Mouse (Mus musculus): ENCODE data around the gene Slc48a1. TPM values are rescaled to one million over a fixed set of nuclear protein-coding genes. Genes with fewer than 3 reads are reported as not detected.

Slc48a1 gene
- total and polyA plus RNA-seq, 2 experiments from 2014 or later = 78.8 to 152 TPM

GRCm38 (mm10) chr15:97740283-97740732 lies 38.0 kb upstream of the Slc48a1 start:
- Histone ChIP-seq H3K4me3 (ENCODE audit: low read depth, low read length) (no peak overlapping the region), H3K4me2 (ENCODE audit: low read depth, low read length, poor library complexity, severe bottlenecking) (no peak overlapping the region), H3K9me3 (ENCODE audit: low read length) (no peaks in the 10 kb centered on the region), H3K4me1 (ENCODE audit: insufficient read depth, low read length) (no peaks in the 10 kb centered on the region), H3K27me3 (ENCODE audit: insufficient read depth, low read length) (no peaks in the 10 kb centered on the region), H3K9ac (replicated peaks; ENCODE audit: low read length, poor library complexity, severe bottlenecking) (no peak overlapping the region), H3K36me3 (ENCODE audit: insufficient read depth, low read length) (peaks cover 6% of the 10 kb centered on the region; the same call in 1 of the 2 replicates), H3K27ac (ENCODE audit: low read depth, low read length) (no peak overlapping the region)
- no peak for ATAC-seq (ENCODE audit: low FRiP score)
- WGBS = 82% methylated on average over 9 of the region's 9 CpGs
- TF ChIP-seq CTCF (IDR thresholded peaks at IDR 0.05) = no peak
- DNase-seq (ENCODE audit: low spot score) = no peak

- no peaks in the 10 kb centered on the region for H3K9me3 ChIP-seq (ENCODE audit: low read length)
- H3K4me3 ChIP-seq (ENCODE audit: low read depth, low read length) = no peak overlapping the region
- H3K27ac ChIP-seq (ENCODE audit: low read depth, low read length) = no peak overlapping the region
- H3K9ac ChIP-seq (replicated peaks; ENCODE audit: low read length, poor library complexity, severe bottlenecking) = no peak overlapping the region
- H3K27me3 ChIP-seq (ENCODE audit: insufficient read depth, low read length) = 0 out of 2 replicates have a peak, but pooled peaks cover 4% of the 10 kb centered on the region
- DNase-seq (ENCODE audit: low spot score) (no peak), ATAC-seq (ENCODE audit: low FRiP score) (no peak)
- peaks cover 8% of the 10 kb centered on the region for H3K36me3 ChIP-seq (ENCODE audit: insufficient read depth, low read length)
- H3K4me2 ChIP-seq (ENCODE audit: low read depth, low read length, poor library complexity, severe bottlenecking) = no peak overlapping the region
- H3K4me1 ChIP-seq (ENCODE audit: insufficient read depth, low read length) = no peaks in the 10 kb centered on the region
- no peak for TF ChIP-seq CTCF (IDR thresholded peaks at IDR 0.05)
- WGBS = 81% methylated on average over 12 of the region's 12 CpGs
Measured at GRCm38 (mm10) chr15:97741662-97742061, 36.7 kb upstream of the Slc48a1 start.

GRCm38 (mm10) chr15:97742074-97742473 lies 36.2 kb upstream of the Slc48a1 start:
- Histone ChIP-seq H3K27ac (ENCODE audit: low read depth, low read length) (no peak overlapping the region), H3K4me1 (ENCODE audit: insufficient read depth, low read length) (no peaks in the 10 kb centered on the region), H3K4me3 (ENCODE audit: low read depth, low read length) (no peak overlapping the region), H3K36me3 (ENCODE audit: insufficient read depth, low read length) (peaks cover 12% of the 10 kb centered on the region), H3K27me3 (ENCODE audit: insufficient read depth, low read length) (0 out of 2 replicates have a peak, but pooled peaks cover 4% of the 10 kb centered on the region), H3K4me2 (ENCODE audit: low read depth, low read length, poor library complexity, severe bottlenecking) (no peak overlapping the region), H3K9me3 (ENCODE audit: low read length) (no peaks in the 10 kb centered on the region), H3K9ac (replicated peaks; ENCODE audit: low read length, poor library complexity, severe bottlenecking) (no peak overlapping the region)
- DNase-seq (ENCODE audit: low spot score) = no peak
- ATAC-seq (ENCODE audit: low FRiP score) = no peak
- no peak for TF ChIP-seq CTCF (IDR thresholded peaks at IDR 0.05)
- WGBS = 45% methylated on average over 7 of the region's 7 CpGs

GRCm38 (mm10) chr15:97742600-97742999 lies 35.7 kb upstream of the Slc48a1 start:
- Histone ChIP-seq H3K36me3 (ENCODE audit: insufficient read depth, low read length) (peaks cover 12% of the 10 kb centered on the region), H3K4me1 (ENCODE audit: insufficient read depth, low read length) (no peaks in the 10 kb centered on the region), H3K9me3 (ENCODE audit: low read length) (no peaks in the 10 kb centered on the region), H3K27ac (ENCODE audit: low read depth, low read length) (no peak overlapping the region), H3K9ac (replicated peaks; ENCODE audit: low read length, poor library complexity, severe bottlenecking) (no peak overlapping the region), H3K4me2 (ENCODE audit: low read depth, low read length, poor library complexity, severe bottlenecking) (no peak overlapping the region), H3K4me3 (ENCODE audit: low read depth, low read length) (no peak overlapping the region), H3K27me3 (ENCODE audit: insufficient read depth, low read length) (0 out of 2 replicates have a peak, but pooled peaks cover 4% of the 10 kb centered on the region)
- ATAC-seq (ENCODE audit: low FRiP score) (no peak), DNase-seq (ENCODE audit: low spot score) (no peak)
- WGBS = 34% methylated on average over 4 of the region's 4 CpGs
- TF ChIP-seq CTCF (IDR thresholded peaks at IDR 0.05) = no peak

GRCm38 (mm10) chr15:97743210-97743609 lies 35.1 kb upstream of the Slc48a1 start:
- no peak for TF ChIP-seq CTCF (IDR thresholded peaks at IDR 0.05)
- Histone ChIP-seq H3K4me3 (ENCODE audit: low read depth, low read length) (no peak overlapping the region), H3K4me1 (ENCODE audit: insufficient read depth, low read length) (no peaks in the 10 kb centered on the region), H3K9ac (replicated peaks; ENCODE audit: low read length, poor library complexity, severe bottlenecking) (no peak overlapping the region), H3K4me2 (ENCODE audit: low read depth, low read length, poor library complexity, severe bottlenecking) (no peak overlapping the region), H3K36me3 (ENCODE audit: insufficient read depth, low read length) (peaks cover 12% of the 10 kb centered on the region), H3K9me3 (ENCODE audit: low read length) (no peaks in the 10 kb centered on the region), H3K27ac (ENCODE audit: low read depth, low read length) (no peak overlapping the region), H3K27me3 (ENCODE audit: insufficient read depth, low read length) (0 out of 2 replicates have a peak, but pooled peaks cover 4% of the 10 kb centered on the region)
- ATAC-seq (ENCODE audit: low FRiP score) = no peak
- DNase-seq (ENCODE audit: low spot score) = no peak
- WGBS = 82% methylated on average over 5 of the region's 5 CpGs

GRCm38 (mm10) chr15:97743961-97744525 lies 34.3 kb upstream of the Slc48a1 start:
- H3K9ac ChIP-seq (replicated peaks; ENCODE audit: low read length, poor library complexity, severe bottlenecking) = no peak overlapping the region
- peaks cover 16% of the 10 kb centered on the region for H3K36me3 ChIP-seq (ENCODE audit: insufficient read depth, low read length)
- H3K4me1 ChIP-seq (ENCODE audit: insufficient read depth, low read length) = no peaks in the 10 kb centered on the region
- TF ChIP-seq CTCF (IDR thresholded peaks at IDR 0.05) = no peak
- H3K4me2 ChIP-seq (ENCODE audit: low read depth, low read length, poor library complexity, severe bottlenecking) = no peak overlapping the region
- no peaks in the 10 kb centered on the region for H3K9me3 ChIP-seq (ENCODE audit: low read length)
- no peak for DNase-seq (ENCODE audit: low spot score)
- 77% methylated on average over 12 of the region's 12 CpGs for WGBS
- H3K27me3 ChIP-seq (ENCODE audit: insufficient read depth, low read length) = 0 out of 2 replicates have a peak, but pooled peaks cover 4% of the 10 kb centered on the region
- H3K4me3 ChIP-seq (ENCODE audit: low read depth, low read length) = no peak overlapping the region
- H3K27ac ChIP-seq (ENCODE audit: low read depth, low read length) = no peak overlapping the region
- no peak for ATAC-seq (ENCODE audit: low FRiP score)
